Mouse (Mus musculus) testis, adult 2 months (tissue): ENCODE measurements at regions not wholly inside any gene's neighbourhood (a gene's known extent, or its start where the extent isn't known, plus 50 kb on each side); places are given as distances from the start of the nearest gene placed in this dataset.

Experiments
- CTCF ChIP-seq: fragments of 200-500 bp; IDR thresholded peaks from 2 replicates; pipeline ENCODE4 v1.5.1; 2012; ENCODE audit warnings: low read depth, mild to moderate bottlenecking, inconsistent platforms, low read length, moderate library complexity; ENCODE audit not compliant: control insufficient read depth, insufficient read depth, insufficient replicate concordance
- POLR2A ChIP-seq: fragments of 200-500 bp; IDR thresholded peaks from 2 replicates; pipeline ENCODE4 v1.6.1; 2012; ENCODE audit warnings: low read depth, mild to moderate bottlenecking, inconsistent platforms, low read length, moderate library complexity; ENCODE audit not compliant: control insufficient read depth

- TF ChIP-seq CTCF (no peak), POLR2A (no peak)
Observed at GRCm38 (mm10) chr8:8193036-8193435, 468.0 kb downstream of the Efnb2 start.
